Mouse (Mus musculus): Measurements from ENCODE around the gene Kcnd2. TPM values are rescaled to one million over a fixed set of nuclear protein-coding genes. Genes with fewer than 3 reads are reported as not detected.

The Kcnd2 gene
- polyA plus RNA-seq, 1 experiment from 2014 or later, result 0.68 TPM

- no peak overlapping the region for H3K4me3 ChIP-seq (ENCODE audit: low read depth, low read length)
- no peak for ATAC-seq
- H3K9ac ChIP-seq (ENCODE audit: low read depth, low read length), result no peak overlapping the region
- H3K9me3 ChIP-seq (ENCODE audit: control insufficient read depth), result no peaks in the 10 kb centered on the region
- no peak for TF ChIP-seq CTCF (IDR thresholded peaks at IDR 0.05; ENCODE audit: low read depth)
- no peak overlapping the region for H3K27ac ChIP-seq (ENCODE audit: low read depth, low read length)
- no peaks in the 10 kb centered on the region for H3K27me3 ChIP-seq (replicated peaks; ENCODE audit: control insufficient read depth, insufficient read depth, low read length)
- H3K36me3 ChIP-seq (ENCODE audit: control insufficient read depth, insufficient read depth), result no peaks in the 10 kb centered on the region
- 82% methylated on average over 4 of the region's 4 CpGs for WGBS
- H3K4me2 ChIP-seq (replicated peaks; ENCODE audit: low read depth), result no peak overlapping the region
- H3K4me1 ChIP-seq (replicated peaks; ENCODE audit: control insufficient read depth, insufficient read depth, low read length), result no peaks in the 10 kb centered on the region
Measured at GRCm38 (mm10) chr6:21391776-21392175, 176.5 kb downstream of the Kcnd2 start.

GRCm38 (mm10) chr6:21413656-21414055, 198.4 kb downstream of the Kcnd2 start:
- Histone ChIP-seq H3K4me3 (ENCODE audit: low read depth, low read length) (no peak overlapping the region), H3K27ac (ENCODE audit: low read depth, low read length) (no peak overlapping the region), H3K4me1 (replicated peaks; ENCODE audit: control insufficient read depth, insufficient read depth, low read length) (no peaks in the 10 kb centered on the region), H3K36me3 (ENCODE audit: control insufficient read depth, insufficient read depth) (no peaks in the 10 kb centered on the region), H3K27me3 (replicated peaks; ENCODE audit: control insufficient read depth, insufficient read depth, low read length) (no peaks in the 10 kb centered on the region), H3K9me3 (ENCODE audit: control insufficient read depth) (no peaks in the 10 kb centered on the region), H3K9ac (ENCODE audit: low read depth, low read length) (no peak overlapping the region), H3K4me2 (replicated peaks; ENCODE audit: low read depth) (no peak overlapping the region)
- ATAC-seq, result no peak
- 73% methylated on average over 3 of the region's 3 CpGs for WGBS
- no peak for TF ChIP-seq CTCF (IDR thresholded peaks at IDR 0.05; ENCODE audit: low read depth)

- H3K9me3 ChIP-seq (ENCODE audit: control insufficient read depth), result no peaks in the 10 kb centered on the region
- H3K36me3 ChIP-seq (ENCODE audit: control insufficient read depth, insufficient read depth), result no peaks in the 10 kb centered on the region
- ATAC-seq, result no peak
- H3K4me3 ChIP-seq (ENCODE audit: low read depth, low read length), result no peak overlapping the region
- H3K4me2 ChIP-seq (replicated peaks; ENCODE audit: low read depth), result no peak overlapping the region
- no peak overlapping the region for H3K9ac ChIP-seq (ENCODE audit: low read depth, low read length)
- 84% methylated on average over 6 of the region's 6 CpGs for WGBS
- no peaks in the 10 kb centered on the region for H3K27me3 ChIP-seq (replicated peaks; ENCODE audit: control insufficient read depth, insufficient read depth, low read length)
- H3K4me1 ChIP-seq (replicated peaks; ENCODE audit: control insufficient read depth, insufficient read depth, low read length), result no peaks in the 10 kb centered on the region
- no peak overlapping the region for H3K27ac ChIP-seq (ENCODE audit: low read depth, low read length)
- TF ChIP-seq CTCF (IDR thresholded peaks at IDR 0.05; ENCODE audit: low read depth), result no peak
Measured at GRCm38 (mm10) chr6:21418246-21418645, 202.9 kb downstream of the Kcnd2 start.

GRCm38 (mm10) chr6:21424202-21424785, 209.0 kb downstream of the Kcnd2 start:
- TF ChIP-seq CTCF (IDR thresholded peaks at IDR 0.05; ENCODE audit: low read depth), result no peak
- H3K4me2 ChIP-seq (replicated peaks; ENCODE audit: low read depth), result no peak overlapping the region
- H3K27ac ChIP-seq (ENCODE audit: low read depth, low read length), result no peak overlapping the region
- no peaks in the 10 kb centered on the region for H3K36me3 ChIP-seq (ENCODE audit: control insufficient read depth, insufficient read depth)
- H3K4me3 ChIP-seq (ENCODE audit: low read depth, low read length), result no peak overlapping the region
- 74% methylated on average over 4 of the region's 4 CpGs for WGBS
- no peak for ATAC-seq
- H3K9ac ChIP-seq (ENCODE audit: low read depth, low read length), result no peak overlapping the region
- H3K27me3 ChIP-seq (replicated peaks; ENCODE audit: control insufficient read depth, insufficient read depth, low read length), result no peaks in the 10 kb centered on the region
- no peaks in the 10 kb centered on the region for H3K4me1 ChIP-seq (replicated peaks; ENCODE audit: control insufficient read depth, insufficient read depth, low read length)
- H3K9me3 ChIP-seq (ENCODE audit: control insufficient read depth), result no peaks in the 10 kb centered on the region

- WGBS, result 94% methylated on average over 1 of the region's 1 CpGs
- H3K9ac ChIP-seq (ENCODE audit: low read depth, low read length), result no peak overlapping the region
- H3K36me3 ChIP-seq (ENCODE audit: control insufficient read depth, insufficient read depth), result no peaks in the 10 kb centered on the region
Measured at GRCm38 (mm10) chr6:21431120-21431519, 215.8 kb downstream of the Kcnd2 start.

GRCm38 (mm10) chr6:21464719-21465118, 249.4 kb downstream of the Kcnd2 start:
- Histone ChIP-seq H3K4me2 (replicated peaks; ENCODE audit: low read depth) (no peak overlapping the region), H3K27me3 (replicated peaks; ENCODE audit: control insufficient read depth, insufficient read depth, low read length) (no peaks in the 10 kb centered on the region), H3K9ac (ENCODE audit: low read depth, low read length) (no peak overlapping the region), H3K4me3 (ENCODE audit: low read depth, low read length) (no peak overlapping the region), H3K27ac (ENCODE audit: low read depth, low read length) (no peak overlapping the region), H3K36me3 (ENCODE audit: control insufficient read depth, insufficient read depth) (no peaks in the 10 kb centered on the region), H3K9me3 (ENCODE audit: control insufficient read depth) (no peaks in the 10 kb centered on the region), H3K4me1 (replicated peaks; ENCODE audit: control insufficient read depth, insufficient read depth, low read length) (no peaks in the 10 kb centered on the region)
- no peak for TF ChIP-seq CTCF (IDR thresholded peaks at IDR 0.05; ENCODE audit: low read depth)
- no peak for ATAC-seq

More at GRCm38 (mm10) chr6:21431120-21431519, 215.8 kb downstream of the Kcnd2 start:
- ATAC-seq, result no peak
- Histone ChIP-seq H3K4me3 (ENCODE audit: low read depth, low read length) (no peak overlapping the region), H3K27ac (ENCODE audit: low read depth, low read length) (no peak overlapping the region), H3K4me1 (replicated peaks; ENCODE audit: control insufficient read depth, insufficient read depth, low read length) (no peaks in the 10 kb centered on the region), H3K27me3 (replicated peaks; ENCODE audit: control insufficient read depth, insufficient read depth, low read length) (no peaks in the 10 kb centered on the region), H3K9me3 (ENCODE audit: control insufficient read depth) (no peaks in the 10 kb centered on the region), H3K4me2 (replicated peaks; ENCODE audit: low read depth) (no peak overlapping the region)
- no peak for TF ChIP-seq CTCF (IDR thresholded peaks at IDR 0.05; ENCODE audit: low read depth)
